Comparison of ENCODE assay signal across 9 mouse cellular contexts in the genomic region with DNA sequence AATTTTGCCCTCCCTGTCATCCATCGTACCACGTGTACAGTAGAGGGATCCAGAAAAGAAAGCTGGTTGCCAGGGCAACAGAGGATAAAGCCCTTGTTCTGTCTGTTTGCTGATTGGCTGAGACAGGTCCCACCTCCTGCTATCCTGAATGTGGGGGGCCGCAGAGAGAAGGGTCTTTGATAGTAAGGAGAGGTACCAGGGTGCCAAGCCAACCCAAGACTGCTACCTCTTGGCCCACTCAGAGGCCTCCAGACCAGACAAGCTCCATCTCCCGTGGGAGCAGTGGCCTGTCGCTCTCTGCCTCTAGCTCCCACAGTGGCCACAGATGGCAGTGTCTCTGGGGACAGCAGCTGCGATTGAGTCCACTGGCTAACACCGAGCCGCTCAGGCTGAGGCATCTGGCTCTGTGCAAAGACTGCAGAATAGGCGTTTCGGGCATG. TPM values are rescaled to one million over a fixed set of nuclear protein-coding genes. Genes with fewer than 3 reads are reported as not detected.
A peak's percentile ranks its signal among the peaks of the same experiment; 100 is the strongest.
DNase-seq lines count a peak whose midpoint lies in the region; ATAC-seq lines count a peak whose summit lies in the region.
"Had no signal": no experiment of that assay in that cellular context is flagged by ENCODE, and none has a peak within 500 bp of the region (broad histone marks: within the 10 kb centered on the region; RNA-seq: fewer than 3 reads in every experiment).

No protein-coding gene starts in this region.

- ATAC-seq in heart, embryonic 14.5 days (ENCODE audit: insufficient number of reproducible peaks, insufficient read depth, low FRiP score, low read depth), result no peak
- ATAC-seq in forebrain, embryonic 11.5 days (replicated peaks; ENCODE audit: low FRiP score), result peak; percentile 84
- ATAC-seq in neural tube, embryonic 11.5 days (ENCODE audit: insufficient read depth, low FRiP score, low TSS enrichment), result peak; percentile 81
- ATAC-seq in intestine, embryonic 15.5 days, result no peak

- WGBS in heart, embryonic 14.5 days, result 22% methylated on average over 10 of the region's 10 CpGs
- WGBS in heart, embryonic 10.5 days, result 24% methylated on average over 10 of the region's 10 CpGs
- 13% methylated on average over 10 of the region's 10 CpGs for WGBS in forebrain, embryonic 11.5 days
- 34% methylated on average over 10 of the region's 10 CpGs for WGBS in neural tube, embryonic 11.5 days
- WGBS in intestine, embryonic 15.5 days, result 27% methylated on average over 10 of the region's 10 CpGs

- H3K4me3 ChIP-seq in heart, embryonic 14.5 days (ENCODE audit: control insufficient read depth in 1 of 2, insufficient read depth in 1 of 2, low read depth in 1 of 2, low read length in 2 of 2), result no peak overlapping the region
- no peak overlapping the region for H3K4me3 ChIP-seq in heart, embryonic 10.5 days
- peak overlapping the region; percentile 35 for H3K4me3 ChIP-seq in forebrain, embryonic 11.5 days (ENCODE audit: low read depth, low read length)
- H3K4me3 ChIP-seq in neural tube, embryonic 11.5 days (ENCODE audit: low read depth, low read length), result peak overlapping the region; percentile 16
- no peak overlapping the region for H3K4me3 ChIP-seq in intestine, embryonic 15.5 days (replicated peaks)

- no peak overlapping the region; a peak in 1 of 4 replicates for H3K27ac ChIP-seq in heart, embryonic 14.5 days (replicated peaks in 1 of 2; ENCODE audit: control insufficient read depth in 1 of 2, insufficient read depth in 1 of 2, low read depth in 2 of 2, low read length in 2 of 2)
- no peak overlapping the region for H3K27ac ChIP-seq in heart, embryonic 10.5 days
- peak overlapping the region; percentile 59; the same call in 1 of the 2 replicates for H3K27ac ChIP-seq in forebrain, embryonic 11.5 days (ENCODE audit: low read depth, low read length)
- peak overlapping the region; percentile 67; the same call in 1 of the 2 replicates for H3K27ac ChIP-seq in neural tube, embryonic 11.5 days (ENCODE audit: low read depth, low read length)
- H3K27ac ChIP-seq in intestine, embryonic 15.5 days, result no peak overlapping the region

- H3K9me3 ChIP-seq in heart, embryonic 14.5 days (ENCODE audit: control insufficient read depth, low read length), result no peaks in the 10 kb centered on the region
- H3K9me3 ChIP-seq in heart, embryonic 10.5 days, result no peaks in the 10 kb centered on the region
- no peaks in the 10 kb centered on the region for H3K9me3 ChIP-seq in forebrain, embryonic 11.5 days (ENCODE audit: control insufficient read depth, low read length)
- H3K9me3 ChIP-seq in neural tube, embryonic 11.5 days (ENCODE audit: control insufficient read depth, low read length), result no peaks in the 10 kb centered on the region
- H3K9me3 ChIP-seq in intestine, embryonic 15.5 days, result no peaks in the 10 kb centered on the region

- peaks cover 4% of the 10 kb centered on the region; the same call in 1 of the 2 replicates for H3K27me3 ChIP-seq in heart, embryonic 14.5 days (ENCODE audit: control insufficient read depth, insufficient read depth, low read length)
- peaks cover 46% of the 10 kb centered on the region for H3K27me3 ChIP-seq in heart, embryonic 10.5 days (ENCODE audit: insufficient read depth, poor library complexity, severe bottlenecking)
- H3K27me3 ChIP-seq in forebrain, embryonic 11.5 days (ENCODE audit: control insufficient read depth, insufficient read depth, low read length), result no peaks in the 10 kb centered on the region
- H3K27me3 ChIP-seq in neural tube, embryonic 11.5 days (ENCODE audit: control insufficient read depth, insufficient read depth, low read length), result no peaks in the 10 kb centered on the region
- no peaks in the 10 kb centered on the region for H3K27me3 ChIP-seq in intestine, embryonic 15.5 days (replicated peaks)

- peaks cover 6 to 11% of the 10 kb centered on the region in 2 experiments; a peak in 2 of 4 replicates for H3K4me1 ChIP-seq in heart, embryonic 14.5 days (ENCODE audit: control insufficient read depth in 2 of 2, insufficient read depth in 2 of 2, low read length in 2 of 2)
- H3K4me1 ChIP-seq in heart, embryonic 10.5 days, result peaks cover 8% of the 10 kb centered on the region
- peaks cover 13% of the 10 kb centered on the region; the same call in 1 of the 2 replicates for H3K4me1 ChIP-seq in forebrain, embryonic 11.5 days (replicated peaks; ENCODE audit: control insufficient read depth, insufficient read depth, low read length)
- H3K4me1 ChIP-seq in neural tube, embryonic 11.5 days (ENCODE audit: control insufficient read depth, insufficient read depth, low read length), result peaks cover 11% of the 10 kb centered on the region
- no peaks in the 10 kb centered on the region for H3K4me1 ChIP-seq in intestine, embryonic 15.5 days (replicated peaks)

- no peak for DNase-seq in heart, embryonic 10.5 days (ENCODE audit: low spot score)
- DNase-seq in forebrain, embryonic 11.5 days (ENCODE audit: low spot score), result peak; percentile 74
- DNase-seq in layer of hippocampus, postnatal 10 days (ENCODE audit: low spot score in 2 of 2), result peak; percentile 79 to 81
- DNase-seq in neural tube, embryonic 11.5 days (ENCODE audit: low spot score), result peak; percentile 75
- DNase-seq in adrenal gland, postnatal 14 days, result no peak
- no peak for DNase-seq in urinary bladder, postnatal 14 days (ENCODE audit: low spot score)

- 0 out of 2 replicates have a peak overlapping the region, but pooled peaks have one; percentile 2 for H3K4me2 ChIP-seq in heart, embryonic 14.5 days (ENCODE audit: low read length)
- H3K4me2 ChIP-seq in forebrain, embryonic 11.5 days (ENCODE audit: low read depth, low read length, severe bottlenecking), result peak overlapping the region; percentile 53
- peak overlapping the region; percentile 32 for H3K4me2 ChIP-seq in neural tube, embryonic 11.5 days (ENCODE audit: low read depth)
- H3K4me2 ChIP-seq in intestine, embryonic 15.5 days (replicated peaks), result no peak overlapping the region

- H3K9ac ChIP-seq in heart, embryonic 14.5 days (ENCODE audit: low read length), result no peak overlapping the region
- peak overlapping the region; percentile 39 for H3K9ac ChIP-seq in forebrain, embryonic 11.5 days (ENCODE audit: low read length)
- H3K9ac ChIP-seq in neural tube, embryonic 11.5 days (ENCODE audit: low read length), result peak overlapping the region; percentile 9
- H3K9ac ChIP-seq in intestine, embryonic 15.5 days, result no peak overlapping the region

- H3K36me3 ChIP-seq in heart, embryonic 14.5 days (ENCODE audit: control insufficient read depth, insufficient read depth, low read length), result no peaks in the 10 kb centered on the region
- H3K36me3 ChIP-seq in heart, embryonic 10.5 days, result no peaks in the 10 kb centered on the region
- H3K36me3 ChIP-seq in forebrain, embryonic 11.5 days (ENCODE audit: control insufficient read depth, insufficient read depth, low read length), result no peaks in the 10 kb centered on the region
- H3K36me3 ChIP-seq in neural tube, embryonic 11.5 days (ENCODE audit: control insufficient read depth, insufficient read depth, low read length), result no peaks in the 10 kb centered on the region
- no peaks in the 10 kb centered on the region for H3K36me3 ChIP-seq in intestine, embryonic 15.5 days

RNA-seq across cellular contexts. Expression of a gene that starts 3.8 kb away (rescaled TPM):
- not detected in 2 replicates for polyA plus RNA-seq in heart, embryonic 14.5 days (2014; fragmentation: Nextera tagmentation; extraction: Ambion mirVana)
- polyA plus RNA-seq in heart, embryonic 10.5 days (2016; fragmentation: Nextera tagmentation; extraction: Ambion mirVana), result not detected in 2 replicates
- 2.2 and 2.4 TPM in 2 replicates for polyA plus RNA-seq in forebrain, embryonic 11.5 days (2014; fragmentation: Nextera tagmentation; extraction: Ambion mirVana)
- total RNA-seq in layer of hippocampus, postnatal 10 days (2021), result 10 to 100 TPM; 79.9 to 88.8 TPM
- polyA plus RNA-seq in neural tube, embryonic 11.5 days (2014; fragmentation: Nextera tagmentation; extraction: Ambion mirVana), result 0.68 and 0.76 TPM in 2 replicates
- 0.49 and 0.74 TPM in 2 replicates for total RNA-seq in adrenal gland, postnatal 14 days (2021)
- polyA plus RNA-seq in intestine, embryonic 15.5 days (2015; fragmentation: Nextera tagmentation; extraction: Ambion mirVana), result 0.13 TPM in 1 of 2 replicates, not detected in the other
- polyA plus RNA-seq: C2C12 had no signal

RNA-seq across cellular contexts. Expression of a gene that starts 11.4 kb away (rescaled TPM):
- polyA plus RNA-seq in heart, embryonic 14.5 days (2014; fragmentation: Nextera tagmentation; extraction: Ambion mirVana), result 67.7 and 73.0 TPM in 2 replicates
- polyA plus RNA-seq in heart, embryonic 10.5 days (2016; fragmentation: Nextera tagmentation; extraction: Ambion mirVana), result 58.1 and 66.3 TPM in 2 replicates
- polyA plus RNA-seq in forebrain, embryonic 11.5 days (2014; fragmentation: Nextera tagmentation; extraction: Ambion mirVana), result 91.6 and 100 TPM in 2 replicates
- total RNA-seq in layer of hippocampus, postnatal 10 days (2021), result 1 to 10 TPM; 6.5 to 9.0 TPM
- 64.4 and 68.7 TPM in 2 replicates for polyA plus RNA-seq in neural tube, embryonic 11.5 days (2014; fragmentation: Nextera tagmentation; extraction: Ambion mirVana)
- 10.9 and 12.2 TPM in 2 replicates for total RNA-seq in adrenal gland, postnatal 14 days (2021)
- 46.0 and 49.1 TPM in 2 replicates for polyA plus RNA-seq in intestine, embryonic 15.5 days (2015; fragmentation: Nextera tagmentation; extraction: Ambion mirVana)

RNA-seq across cellular contexts. Expression of a gene that starts 18.7 kb away (rescaled TPM):
- polyA plus RNA-seq in heart, embryonic 14.5 days (2014; fragmentation: Nextera tagmentation; extraction: Ambion mirVana), result 4.7 and 4.9 TPM in 2 replicates
- polyA plus RNA-seq in heart, embryonic 10.5 days (2016; fragmentation: Nextera tagmentation; extraction: Ambion mirVana), result 3.7 and 14.0 TPM in 2 replicates
- 157 and 162 TPM in 2 replicates for polyA plus RNA-seq in forebrain, embryonic 11.5 days (2014; fragmentation: Nextera tagmentation; extraction: Ambion mirVana)
- 100 to 1,000 TPM; 617 to 640 TPM for total RNA-seq in layer of hippocampus, postnatal 10 days (2021)
- polyA plus RNA-seq in neural tube, embryonic 11.5 days (2014; fragmentation: Nextera tagmentation; extraction: Ambion mirVana), result 141 and 142 TPM in 2 replicates
- 6.0 and 6.1 TPM in 2 replicates for total RNA-seq in adrenal gland, postnatal 14 days (2021)
- polyA plus RNA-seq in intestine, embryonic 15.5 days (2015; fragmentation: Nextera tagmentation; extraction: Ambion mirVana), result 8.6 and 10.2 TPM in 2 replicates

RNA-seq across cellular contexts. Expression of a gene that starts 31.8 kb away (rescaled TPM):
- polyA plus RNA-seq in heart, embryonic 14.5 days (2014; fragmentation: Nextera tagmentation; extraction: Ambion mirVana), result 0.11 and 0.16 TPM in 2 replicates
- 0.20 TPM in 1 of 2 replicates, not detected in the other for polyA plus RNA-seq in heart, embryonic 10.5 days (2016; fragmentation: Nextera tagmentation; extraction: Ambion mirVana)
- polyA plus RNA-seq in forebrain, embryonic 11.5 days (2014; fragmentation: Nextera tagmentation; extraction: Ambion mirVana), result 0.35 and 0.64 TPM in 2 replicates
- total RNA-seq in layer of hippocampus, postnatal 10 days (2021), result 1 to 10 TPM in 1 of 2 experiments, under 1 TPM in 1; 0.69 to 1.0 TPM
- 0.23 and 0.57 TPM in 2 replicates for polyA plus RNA-seq in neural tube, embryonic 11.5 days (2014; fragmentation: Nextera tagmentation; extraction: Ambion mirVana)
- 1.0 and 6.8 TPM in 2 replicates for total RNA-seq in adrenal gland, postnatal 14 days (2021)
- polyA plus RNA-seq in intestine, embryonic 15.5 days (2015; fragmentation: Nextera tagmentation; extraction: Ambion mirVana), result 0.25 TPM in 1 of 2 replicates, not detected in the other

RNA-seq across cellular contexts. Expression of a gene that starts 42.8 kb away (rescaled TPM):
- polyA plus RNA-seq in heart, embryonic 14.5 days (2014; fragmentation: Nextera tagmentation; extraction: Ambion mirVana), result 0.28 TPM in 1 of 2 replicates, not detected in the other
- polyA plus RNA-seq in heart, embryonic 10.5 days (2016; fragmentation: Nextera tagmentation; extraction: Ambion mirVana), result 0.28 and 0.65 TPM in 2 replicates
- 0.19 TPM in 1 of 2 replicates, not detected in the other for polyA plus RNA-seq in forebrain, embryonic 11.5 days (2014; fragmentation: Nextera tagmentation; extraction: Ambion mirVana)
- under 1 TPM in 1 of 2 experiments, not detected in 1; 0.25 TPM for total RNA-seq in layer of hippocampus, postnatal 10 days (2021)
- polyA plus RNA-seq in neural tube, embryonic 11.5 days (2014; fragmentation: Nextera tagmentation; extraction: Ambion mirVana), result 0.16 and 0.27 TPM in 2 replicates
- total RNA-seq in adrenal gland, postnatal 14 days (2021), result not detected in 2 replicates
- 0.11 and 0.13 TPM in 2 replicates for polyA plus RNA-seq in intestine, embryonic 15.5 days (2015; fragmentation: Nextera tagmentation; extraction: Ambion mirVana)
- polyA plus RNA-seq: C2C12 had no signal

Comparison
In these comparisons a context has a peak if more than half of its experiments do, and no peak if none do; other contexts are left out.
1. ATAC-seq: peak in forebrain, embryonic 11.5 days (single experiment) and neural tube, embryonic 11.5 days (single experiment); none in heart, embryonic 14.5 days (single experiment) and intestine, embryonic 15.5 days (single experiment).
2. H3K27ac ChIP-seq: peak in forebrain, embryonic 11.5 days (single experiment) and neural tube, embryonic 11.5 days (single experiment); none in heart, embryonic 14.5 days (0 of 2), heart, embryonic 10.5 days (single experiment) and intestine, embryonic 15.5 days (single experiment).
3. H3K4me3 ChIP-seq: peak in forebrain, embryonic 11.5 days (single experiment) and neural tube, embryonic 11.5 days (single experiment); none in heart, embryonic 14.5 days (0 of 2), heart, embryonic 10.5 days (single experiment) and intestine, embryonic 15.5 days (single experiment).
4. H3K9ac ChIP-seq: peak in forebrain, embryonic 11.5 days (single experiment) and neural tube, embryonic 11.5 days (single experiment); none in heart, embryonic 14.5 days (single experiment) and intestine, embryonic 15.5 days (single experiment).
5. DNase-seq: peak in forebrain, embryonic 11.5 days (single experiment), layer of hippocampus, postnatal 10 days (2 of 2) and neural tube, embryonic 11.5 days (single experiment); none in heart, embryonic 10.5 days (single experiment), adrenal gland, postnatal 14 days (single experiment) and urinary bladder, postnatal 14 days (single experiment).